Mouse (Mus musculus): ENCODE results near the gene Gm43064. TPM values are rescaled to one million over a fixed set of nuclear protein-coding genes. Genes with fewer than 3 reads are reported as not detected.
"Not testable (repeated sequence)": the region's sequence is repeated elsewhere in the genome, so short reads cannot be mapped to it uniquely, and the experiment has no call there.

Gm43064 gene
- polyA plus RNA-seq, 1 experiment from 2014 or later, result 0.41 TPM

- Histone ChIP-seq H3K4me1 (replicated peaks) (no peaks in the 10 kb centered on the region), H3K9ac (no peak overlapping the region), H3K4me2 (no peak overlapping the region), H3K27me3 (no peaks in the 10 kb centered on the region), H3K4me3 (no peak overlapping the region), H3K9me3 (no peaks in the 10 kb centered on the region), H3K36me3 (no peaks in the 10 kb centered on the region), H3K27ac (replicated peaks) (no peak overlapping the region)
- WGBS, result 81% methylated on average over 10 of the region's 10 CpGs
- ATAC-seq (ENCODE audit: low FRiP score, low read depth), result no peak
These were observed 26.6 kb downstream of the Gm43064 start for GRCm38 (mm10) chr3:103835951-103836310.

- H3K4me3 ChIP-seq, result no peak overlapping the region
- H3K4me2 ChIP-seq, result no peak overlapping the region
- H3K27me3 ChIP-seq, result no peaks in the 10 kb centered on the region
- no peaks in the 10 kb centered on the region for H3K4me1 ChIP-seq (replicated peaks)
- 97% methylated on average over 5 of the region's 5 CpGs for WGBS
- no peaks in the 10 kb centered on the region for H3K36me3 ChIP-seq
- H3K9ac ChIP-seq, result no peak overlapping the region
- no peak for ATAC-seq (ENCODE audit: low FRiP score, low read depth)
- H3K27ac ChIP-seq (replicated peaks), result no peak overlapping the region
- no peaks in the 10 kb centered on the region for H3K9me3 ChIP-seq
These were observed 27.1 kb downstream of the Gm43064 start for GRCm38 (mm10) chr3:103836453-103836852.

DNA sequence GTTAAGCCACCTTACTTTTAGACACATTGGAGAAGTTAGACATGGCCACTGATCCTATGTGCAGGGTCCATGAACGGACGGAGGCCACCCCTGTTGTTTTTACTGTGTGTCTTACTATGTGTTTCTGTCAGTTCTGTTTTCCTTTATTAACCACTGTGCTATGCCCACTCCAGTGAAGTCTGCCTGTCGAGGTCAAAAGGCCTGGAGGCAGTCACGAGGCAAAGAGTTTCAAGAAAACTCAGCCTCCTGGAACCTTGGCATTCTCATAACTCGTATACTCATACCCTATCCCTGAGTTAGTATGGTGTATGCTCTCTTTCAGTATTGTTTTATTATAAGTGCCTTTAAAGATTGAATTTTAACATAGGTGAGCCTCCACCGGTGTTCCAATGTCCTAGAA is 30.3 kb downstream of the Gm43064 start:
- H3K27ac ChIP-seq (replicated peaks), result no peak overlapping the region
- 95% methylated on average over 6 of the region's 6 CpGs for WGBS
- no peaks in the 10 kb centered on the region for H3K36me3 ChIP-seq
- no peak overlapping the region for H3K4me3 ChIP-seq
- H3K4me1 ChIP-seq (replicated peaks), result no peaks in the 10 kb centered on the region
- H3K4me2 ChIP-seq, result no peak overlapping the region
- no peak overlapping the region for H3K9ac ChIP-seq
- no peak for ATAC-seq (ENCODE audit: low FRiP score, low read depth)
- H3K9me3 ChIP-seq, result no peaks in the 10 kb centered on the region
- no peaks in the 10 kb centered on the region for H3K27me3 ChIP-seq

DNA sequence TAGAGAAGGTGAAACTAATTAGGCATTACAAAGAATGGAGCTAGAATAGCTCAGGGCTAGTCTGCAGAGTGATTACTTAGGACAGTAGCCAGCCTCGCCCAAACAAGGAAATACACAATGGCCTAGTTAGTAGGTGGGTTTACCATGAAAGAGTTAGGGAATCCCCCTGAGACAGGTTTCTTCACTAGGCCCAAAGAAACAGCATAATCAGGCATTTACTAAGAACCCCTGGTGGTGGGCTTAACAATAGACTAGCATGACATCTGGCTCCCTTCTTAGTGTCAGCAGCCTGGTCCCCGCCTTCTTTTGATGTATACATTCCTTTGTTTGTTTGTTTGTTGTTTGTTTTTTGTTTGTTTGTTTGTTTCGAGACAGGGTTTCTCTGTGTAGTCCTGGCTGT is 30.8 kb downstream of the Gm43064 start:
- not testable (repeated sequence) for H3K9ac ChIP-seq; H3K4me1 ChIP-seq (replicated peaks); H3K4me3 ChIP-seq; ATAC-seq (ENCODE audit: low FRiP score, low read depth); H3K27me3 ChIP-seq; H3K27ac ChIP-seq (replicated peaks); H3K9me3 ChIP-seq; H3K36me3 ChIP-seq; H3K4me2 ChIP-seq
- WGBS, result 73% methylated on average over 3 of the region's 3 CpGs

DNA sequence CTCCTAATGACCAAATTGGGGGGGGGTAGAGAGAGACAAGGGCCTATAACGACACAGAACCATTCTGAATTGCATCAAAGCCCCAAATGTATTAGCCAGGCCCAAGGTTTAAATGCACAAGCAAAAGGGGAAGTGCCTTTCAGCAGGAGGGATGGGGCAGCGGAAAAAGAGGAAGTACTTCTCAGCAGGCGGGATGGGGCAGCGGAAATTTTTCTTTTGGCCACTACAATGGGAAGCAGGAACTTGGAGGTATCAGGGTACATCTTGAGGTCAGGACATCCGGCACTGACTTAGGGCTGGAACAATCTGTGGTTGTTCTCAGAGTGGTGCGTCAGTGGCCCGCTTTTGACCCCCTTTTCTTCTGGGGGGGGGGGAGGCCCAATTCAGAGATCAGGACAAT is 31.6 kb downstream of the Gm43064 start:
- not testable (repeated sequence) for ATAC-seq (ENCODE audit: low FRiP score, low read depth); H3K4me1 ChIP-seq (replicated peaks); H3K27me3 ChIP-seq; H3K27ac ChIP-seq (replicated peaks); H3K9ac ChIP-seq; H3K4me3 ChIP-seq; H3K36me3 ChIP-seq; H3K9me3 ChIP-seq; H3K4me2 ChIP-seq
- WGBS, result 86% methylated on average over 7 of the region's 7 CpGs

- 81% methylated on average over 9 of the region's 9 CpGs for WGBS
These were observed 41.4 kb downstream of the Gm43064 start for GRCm38 (mm10) chr3:103850644-103851363.

DNA sequence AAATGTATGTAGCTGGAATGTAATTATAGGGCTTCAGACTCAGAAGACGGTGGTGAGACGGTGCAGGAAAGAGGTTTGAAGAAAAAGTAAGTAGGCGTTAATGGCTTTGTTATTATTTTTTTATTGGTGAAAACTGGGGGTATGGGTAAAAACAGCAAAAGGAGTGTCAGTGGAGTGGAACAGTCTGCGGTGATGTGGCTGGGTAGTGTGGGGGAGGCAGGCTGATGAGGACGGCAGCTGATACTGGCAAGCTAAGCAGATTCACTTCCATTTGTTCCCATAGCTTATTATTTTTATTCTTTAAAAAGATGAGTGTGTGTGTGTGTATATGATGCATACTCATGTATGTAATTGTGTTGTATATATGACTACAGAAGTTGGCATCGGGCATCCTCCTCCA is 42.1 kb downstream of the Gm43064 start:
- H3K9me3 ChIP-seq, result no peaks in the 10 kb centered on the region
- no peak for ATAC-seq (ENCODE audit: low FRiP score, low read depth)

More at GRCm38 (mm10) chr3:103850644-103851363, 41.4 kb downstream of the Gm43064 start:
- Histone ChIP-seq H3K36me3 (no peaks in the 10 kb centered on the region), H3K9ac (no peak overlapping the region), H3K4me1 (replicated peaks) (no peaks in the 10 kb centered on the region), H3K27me3 (no peaks in the 10 kb centered on the region), H3K9me3 (no peaks in the 10 kb centered on the region), H3K27ac (replicated peaks) (no peak overlapping the region), H3K4me2 (no peak overlapping the region), H3K4me3 (no peak overlapping the region)
- no peak for ATAC-seq (ENCODE audit: low FRiP score, low read depth)

GRCm38 (mm10) chr3:103851882-103852281 is 42.5 kb downstream of the Gm43064 start:
- H3K36me3 ChIP-seq, result no peaks in the 10 kb centered on the region
- H3K4me3 ChIP-seq, result no peak overlapping the region
- H3K27ac ChIP-seq (replicated peaks), result no peak overlapping the region
- H3K9me3 ChIP-seq, result no peaks in the 10 kb centered on the region
- H3K4me2 ChIP-seq, result no peak overlapping the region
- no peaks in the 10 kb centered on the region for H3K4me1 ChIP-seq (replicated peaks)
- no peak overlapping the region for H3K9ac ChIP-seq
- H3K27me3 ChIP-seq, result no peaks in the 10 kb centered on the region
- WGBS, result 89% methylated on average over 8 of the region's 8 CpGs
- ATAC-seq (ENCODE audit: low FRiP score, low read depth), result no peak

More for the DNA sequence above, 42.1 kb downstream of the Gm43064 start:
- H3K27me3 ChIP-seq, result no peaks in the 10 kb centered on the region
- no peak overlapping the region for H3K27ac ChIP-seq (replicated peaks)
- H3K9ac ChIP-seq, result no peak overlapping the region
- H3K4me3 ChIP-seq, result no peak overlapping the region
- H3K4me1 ChIP-seq (replicated peaks), result no peaks in the 10 kb centered on the region
- 90% methylated on average over 6 of the region's 6 CpGs for WGBS
- no peak overlapping the region for H3K4me2 ChIP-seq
- no peaks in the 10 kb centered on the region for H3K36me3 ChIP-seq

DNA sequence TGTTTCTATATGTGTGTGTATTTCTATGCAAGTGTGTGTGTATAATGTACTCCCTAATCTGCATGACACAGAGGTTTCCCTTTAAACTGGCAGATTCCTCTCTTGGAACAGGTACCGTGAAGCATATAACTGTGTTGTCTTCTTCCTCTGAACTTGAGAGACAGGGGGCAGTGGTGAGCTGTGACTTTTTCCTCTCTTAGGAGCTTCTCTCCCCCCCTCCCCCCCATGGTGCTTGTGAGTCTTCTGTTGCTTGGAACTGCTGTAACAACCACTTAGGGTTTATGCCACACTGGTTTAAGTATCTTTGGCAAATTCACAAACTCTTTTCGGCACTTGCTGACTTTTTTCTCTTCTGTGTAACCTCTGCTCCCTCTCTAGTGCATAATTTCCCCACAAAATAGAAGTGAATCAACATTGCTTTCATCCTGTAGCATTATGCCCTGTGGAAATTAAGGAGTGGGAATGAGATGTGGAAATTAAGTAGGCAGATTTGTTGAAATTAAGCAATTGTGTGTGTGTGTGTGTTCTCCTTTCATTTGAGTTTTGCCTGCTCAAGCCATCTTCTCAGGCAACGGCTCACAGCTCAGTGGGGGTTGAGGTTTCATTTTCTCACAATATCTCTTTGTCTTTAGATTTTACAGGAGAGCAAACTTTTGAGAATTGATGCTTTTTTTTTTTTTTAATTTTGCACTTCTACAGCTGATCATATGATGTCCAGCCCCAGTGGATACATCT is 43.4 kb downstream of the Gm43064 start:
- ATAC-seq (ENCODE audit: low FRiP score, low read depth), result no peak
- no peak overlapping the region for H3K9ac ChIP-seq
- no peak overlapping the region for H3K27ac ChIP-seq (replicated peaks)
- no peaks in the 10 kb centered on the region for H3K36me3 ChIP-seq
- H3K4me3 ChIP-seq, result no peak overlapping the region
- H3K9me3 ChIP-seq, result no peaks in the 10 kb centered on the region
- no peaks in the 10 kb centered on the region for H3K4me1 ChIP-seq (replicated peaks)
- 62% methylated on average over 3 of the region's 3 CpGs for WGBS
- no peak overlapping the region for H3K4me2 ChIP-seq
- H3K27me3 ChIP-seq, result no peaks in the 10 kb centered on the region

- Histone ChIP-seq H3K9ac (no peak overlapping the region), H3K4me2 (no peak overlapping the region), H3K4me3 (no peak overlapping the region), H3K36me3 (no peaks in the 10 kb centered on the region), H3K27ac (replicated peaks) (no peak overlapping the region), H3K4me1 (replicated peaks) (no peaks in the 10 kb centered on the region), H3K9me3 (no peaks in the 10 kb centered on the region), H3K27me3 (no peaks in the 10 kb centered on the region)
- WGBS, result 51% methylated on average over 8 of the region's 8 CpGs
- ATAC-seq (ENCODE audit: low FRiP score, low read depth), result no peak
These were observed 44.4 kb downstream of the Gm43064 start for GRCm38 (mm10) chr3:103853804-103854203.

GRCm38 (mm10) chr3:103857036-103857805 is 47.8 kb downstream of the Gm43064 start:
- H3K4me3 ChIP-seq, result no peak overlapping the region
- no peaks in the 10 kb centered on the region for H3K27me3 ChIP-seq
- H3K9ac ChIP-seq, result no peak overlapping the region
- no peak overlapping the region for H3K27ac ChIP-seq (replicated peaks)
- no peaks in the 10 kb centered on the region for H3K4me1 ChIP-seq (replicated peaks)
- H3K4me2 ChIP-seq, result no peak overlapping the region
- 89% methylated on average over 7 of the region's 7 CpGs for WGBS
- H3K36me3 ChIP-seq, result no peaks in the 10 kb centered on the region
- no peaks in the 10 kb centered on the region for H3K9me3 ChIP-seq
- no peak for ATAC-seq (ENCODE audit: low FRiP score, low read depth)

GRCm38 (mm10) chr3:103857977-103858563 is 48.7 kb downstream of the Gm43064 start:
- no peak overlapping the region for H3K4me2 ChIP-seq
- H3K9ac ChIP-seq, result no peak overlapping the region
- no peak for ATAC-seq (ENCODE audit: low FRiP score, low read depth)
- 91% methylated on average over 6 of the region's 6 CpGs for WGBS
- H3K36me3 ChIP-seq, result no peaks in the 10 kb centered on the region
- no peak overlapping the region for H3K4me3 ChIP-seq
- H3K9me3 ChIP-seq, result no peaks in the 10 kb centered on the region
- H3K27ac ChIP-seq (replicated peaks), result no peak overlapping the region
- no peaks in the 10 kb centered on the region for H3K4me1 ChIP-seq (replicated peaks)
- no peaks in the 10 kb centered on the region for H3K27me3 ChIP-seq
